Mouse (Mus musculus): ENCODE data around the gene Dhrs13. TPM values are rescaled to one million over a fixed set of nuclear protein-coding genes. Genes with fewer than 3 reads are reported as not detected.

Dhrs13 gene
- total and polyA plus RNA-seq, 3 experiments = 21.6 to 39.0 (median 33.7) TPM

DNA sequence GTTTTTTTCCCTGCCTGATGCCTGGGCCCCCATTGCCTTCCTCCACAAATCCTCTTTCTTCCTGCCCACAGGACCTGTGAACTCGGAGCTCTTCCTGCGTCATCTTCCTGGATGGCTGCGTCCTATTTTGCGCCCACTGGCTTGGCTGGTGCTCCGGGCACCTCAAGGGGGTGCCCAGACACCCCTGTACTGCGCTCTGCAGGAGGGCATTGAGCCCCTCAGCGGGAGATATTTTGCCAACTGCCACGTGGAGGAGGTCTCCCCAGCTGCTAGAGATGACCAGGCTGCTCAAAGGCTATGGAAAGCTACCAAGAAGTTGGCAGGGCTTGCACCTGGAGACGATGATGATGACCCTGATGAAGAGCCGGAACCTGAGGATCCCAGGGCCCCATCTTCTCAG, 4.7 kb downstream of the Dhrs13 start:
- Histone ChIP-seq H3K27me3 (replicated peaks) (no peaks in the 10 kb centered on the region), H3K4me2 (ENCODE audit: insufficient read depth, low read depth, poor library complexity, severe bottlenecking) (no peak overlapping the region), H3K4me1 (ENCODE audit: control insufficient read depth in 1 of 2, insufficient read depth in 2 of 2) (peaks cover 8 to 30% of the 10 kb centered on the region in 2 experiments), H3K9me3 (replicated peaks; ENCODE audit: low read length) (no peaks in the 10 kb centered on the region), H3K4me3 (replicated peaks in 1 of 3; ENCODE audit: low read depth in 2 of 3, low read length in 2 of 3, poor library complexity in 1 of 3) (no peak overlapping the region), H3K36me3 (replicated peaks in 1 of 2; ENCODE audit: control insufficient read depth in 1 of 2, insufficient read depth in 1 of 2, low read length in 1 of 2) (peaks cover 7 to 41% of the 10 kb centered on the region in 2 experiments), H3K79me2 (replicated peaks; ENCODE audit: control insufficient read depth, extremely low read depth, insufficient read depth, poor library complexity, severe bottlenecking) (no peaks in the 10 kb centered on the region; the same call in 1 of the 2 replicates), H3K27ac (ENCODE audit: insufficient read depth, low read depth) (no peak overlapping the region), H3K9ac (ENCODE audit: insufficient read depth, low read depth) (no peak overlapping the region)
- DNase-seq (ENCODE audit: extremely low read depth) = no peak
- TF ChIP-seq NELFE (IDR thresholded peaks at IDR 0.05; ENCODE audit: low read depth, low read length) (no peak), USF2 (conservative IDR thresholded peaks at IDR 0.05; ENCODE audit: low read depth, low read length) (no peak), MAZ (IDR thresholded peaks at IDR 0.05; ENCODE audit: low read depth, low read length) (no peak), NRF1 (IDR thresholded peaks at IDR 0.05; ENCODE audit: low read depth, low read length) (no peak), ZMIZ1 (IDR thresholded peaks at IDR 0.05; ENCODE audit: low read depth, low read length) (no peak), UBTF (IDR thresholded peaks at IDR 0.05; ENCODE audit: low read depth, low read length) (no peak), EP300 (IDR thresholded peaks at IDR 0.05; ENCODE audit: low read length) (no peak), KAT2A (IDR thresholded peaks at IDR 0.05; ENCODE audit: insufficient replicate concordance, low read length) (no peak), E2F4 (IDR thresholded peaks at IDR 0.05; ENCODE audit: insufficient replicate concordance, low read depth, low read length) (no peak)
- dilution Hi-C loops (cut with MboI; ENCODE audit: extremely low pct_ligation_motif_present, extremely low pct_unique_long_range_greater_than_20kb, low sequenced_read_pairs) (no loop called here), in situ Hi-C loops (cut with MboI; ENCODE audit: low pct_ligation_motif_present, low pct_unique_long_range_greater_than_20kb, low sequenced_read_pairs) (no loop called here)

DNA sequence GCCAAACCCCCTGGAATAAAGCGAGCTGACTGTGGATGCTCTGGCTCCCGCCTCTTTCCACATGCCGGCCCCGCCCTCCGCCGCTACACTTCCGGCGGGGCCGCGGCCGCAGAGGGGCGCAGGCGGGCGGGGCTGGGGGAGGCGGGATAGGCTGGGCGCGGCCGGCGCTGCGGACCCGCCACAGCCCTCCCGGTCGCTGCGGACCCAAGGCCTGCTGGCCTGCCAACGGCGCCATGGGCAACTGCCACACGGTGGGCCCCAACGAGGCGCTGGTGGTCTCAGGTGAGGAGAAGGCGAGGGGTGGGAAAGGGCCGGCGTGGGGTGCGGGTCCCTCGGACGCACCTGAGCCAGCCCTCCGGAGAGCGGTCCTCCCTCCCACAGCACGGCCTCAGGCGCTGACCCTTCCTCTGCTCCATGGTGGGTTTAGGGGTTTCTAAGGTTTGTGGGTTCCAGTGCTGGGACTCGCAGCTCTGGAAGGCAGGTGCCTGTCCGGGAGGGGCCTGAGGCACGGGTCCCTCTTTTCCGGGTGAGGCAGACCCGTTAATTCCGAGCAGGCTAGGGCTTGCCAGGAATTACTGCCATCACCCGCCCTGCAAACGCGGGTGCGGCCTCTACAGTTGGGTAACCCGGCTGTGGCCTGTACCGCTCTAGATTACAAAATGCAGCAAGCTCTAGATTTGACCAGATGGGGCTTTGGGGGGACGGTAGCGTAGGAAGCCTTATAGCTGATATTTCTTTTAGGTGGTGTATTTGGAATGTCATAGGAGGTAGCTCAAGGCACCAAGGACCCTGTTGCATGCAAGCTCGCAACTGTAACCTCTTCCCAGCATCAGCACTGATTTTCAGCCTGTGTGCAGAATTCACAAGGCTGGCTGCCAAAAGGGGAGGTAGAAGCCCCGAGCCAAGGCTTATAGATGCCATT, 6.0 kb downstream of the Dhrs13 start, which contains the start of gene Flot2:
Gene Flot2, plus strand, starts transcription at position 101 of the 922 bp plus-strand sequence.
- peak within 1 kb of the TSS; percentile 88 for H3K9ac ChIP-seq (ENCODE audit: insufficient read depth, low read depth)

More for the DNA sequence above, 6.0 kb downstream of the Dhrs13 start, which contains the start of gene Flot2:
- H3K27me3 ChIP-seq (replicated peaks) = no peaks in the 10 kb centered on the region
- H3K36me3 ChIP-seq (replicated peaks in 1 of 2; ENCODE audit: control insufficient read depth in 1 of 2, insufficient read depth in 1 of 2, low read length in 1 of 2) = peaks cover 7 to 41% of the 10 kb centered on the region in 2 experiments
- no peaks in the 10 kb centered on the region for H3K79me2 ChIP-seq (replicated peaks; ENCODE audit: control insufficient read depth, extremely low read depth, insufficient read depth, poor library complexity, severe bottlenecking)
- dilution Hi-C loops (cut with MboI; ENCODE audit: extremely low pct_ligation_motif_present, extremely low pct_unique_long_range_greater_than_20kb, low sequenced_read_pairs) (no loop called here), in situ Hi-C loops (cut with MboI; ENCODE audit: low pct_ligation_motif_present, low pct_unique_long_range_greater_than_20kb, low sequenced_read_pairs) (no loop called here)
- 0 out of 2 replicates have a peak, but pooled peaks have one; percentile 22 for TF ChIP-seq CHD2 (IDR thresholded peaks at IDR 0.05; ENCODE audit: low read length)
- TF ChIP-seq MAZ (IDR thresholded peaks at IDR 0.05; ENCODE audit: low read depth, low read length) = 0 out of 2 replicates have a peak, but pooled peaks have one; percentile 47
- peak; percentile 52 for TF ChIP-seq HCFC1 (IDR thresholded peaks at IDR 0.05; ENCODE audit: low read depth, low read length)
- peak; percentile 6; the same call in 1 of the 2 replicates for TF ChIP-seq IRF4 (IDR thresholded peaks at IDR 0.05; ENCODE audit: low read depth, low read length)
- TF ChIP-seq POLR2A (IDR thresholded peaks at IDR 0.05; ENCODE audit: low read depth, low read length) = peak; percentile 65
- TF ChIP-seq ELF1 (IDR thresholded peaks at IDR 0.05; ENCODE audit: low read depth, low read length) = peak; percentile 71
- 0 out of 2 replicates have a peak, but pooled peaks have one; percentile 40 for TF ChIP-seq ZMIZ1 (IDR thresholded peaks at IDR 0.05; ENCODE audit: low read depth, low read length)
- peak; percentile 15; the same call in 1 of the 2 replicates for TF ChIP-seq NRF1 (IDR thresholded peaks at IDR 0.05; ENCODE audit: low read depth, low read length)
- 0 out of 2 replicates have a peak, but pooled peaks have one; percentile 15 for TF ChIP-seq MEF2A (IDR thresholded peaks at IDR 0.05; ENCODE audit: borderline replicate concordance, low read depth, low read length)
- TF ChIP-seq PAX5 (IDR thresholded peaks at IDR 0.05; ENCODE audit: low read length) = no peak
- peak; percentile 73 for TF ChIP-seq POLR2AphosphoS2 (IDR thresholded peaks at IDR 0.05; ENCODE audit: low read depth, low read length)
- peak in 1 of 2 experiments; percentile 29; a peak in 1 of 4 replicates for TF ChIP-seq CTCF (conservative IDR thresholded peaks at IDR 0.05 in 1 of 2, IDR thresholded peaks at IDR 0.05 in 1 of 2; ENCODE audit: low read depth in 2 of 2, low read length in 2 of 2)
- TF ChIP-seq ZNF384 (IDR thresholded peaks at IDR 0.05; ENCODE audit: low read depth, low read length) = no peak
- no peak for TF ChIP-seq RAD21 (IDR thresholded peaks at IDR 0.05; ENCODE audit: low read depth, low read length)
- TF ChIP-seq MXI1 (IDR thresholded peaks at IDR 0.05; ENCODE audit: low read depth, low read length) = peak; percentile 27; the same call in 1 of the 2 replicates
- peaks cover 8 to 24% of the 10 kb centered on the region in 2 experiments for H3K4me1 ChIP-seq (ENCODE audit: control insufficient read depth in 1 of 2, insufficient read depth in 2 of 2)
- H3K9me3 ChIP-seq (replicated peaks; ENCODE audit: low read length) = no peaks in the 10 kb centered on the region
- DNase-seq (ENCODE audit: extremely low read depth) = peak; percentile 45
- no peak within 1 kb of the TSS for H3K27ac ChIP-seq (ENCODE audit: insufficient read depth, low read depth)
- peak within 1 kb of the TSS; percentile 68 to 88 (median 82) for H3K4me3 ChIP-seq (replicated peaks in 1 of 3; ENCODE audit: low read depth in 2 of 3, low read length in 2 of 3, poor library complexity in 1 of 3)
- peak within 1 kb of the TSS; percentile 44 for H3K4me2 ChIP-seq (ENCODE audit: insufficient read depth, low read depth, poor library complexity, severe bottlenecking)

Measured in CH12.LX (cell line).